Mouse (Mus musculus) ES-E14 (cell line): ENCODE measurements at regions not wholly inside any gene's neighbourhood (a gene's known extent, or its start where the extent isn't known, plus 50 kb on each side); places are given as distances from the start of the nearest gene placed in this dataset.

Source experiments
- CHD2 ChIP-seq: IDR thresholded peaks from 2 replicates; pipeline ENCODE4 v1.6.1; 2014; ENCODE audit warnings: mild to moderate bottlenecking, low read depth, low read length, inconsistent platforms
- ZC3H11A ChIP-seq: IDR thresholded peaks from 2 replicates; pipeline ENCODE4 v1.6.1; 2012; ENCODE audit warnings: low read depth, mild to moderate bottlenecking, inconsistent platforms, low read length, borderline replicate concordance
- ZNF384 ChIP-seq: IDR thresholded peaks from 2 replicates; pipeline ENCODE4 v1.6.1; 2012; ENCODE audit warnings: low read depth, low read length, inconsistent platforms

DNA sequence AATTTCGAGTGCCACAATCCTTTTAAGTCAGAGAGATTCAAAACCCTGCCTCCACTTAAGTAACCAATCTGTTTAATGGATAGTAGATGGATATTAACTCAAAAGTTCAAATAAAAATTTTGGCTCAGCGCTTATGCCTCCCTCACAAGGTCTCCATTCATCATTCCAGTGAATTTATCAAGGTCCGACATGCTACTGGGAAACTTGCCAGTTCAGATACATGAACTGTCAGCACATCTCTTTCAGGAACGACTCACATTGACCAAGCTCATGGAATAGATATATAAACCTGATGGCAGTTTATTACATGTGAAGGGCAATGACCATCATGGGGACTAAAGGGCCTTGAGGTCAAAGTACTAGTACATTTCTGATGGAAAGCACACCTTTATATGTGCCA lies 240.3 kb upstream of the Cited2 start:
- no peak for TF ChIP-seq ZC3H11A
- no peak for TF ChIP-seq ZNF384
- no peak for TF ChIP-seq CHD2
